Mouse (Mus musculus): ENCODE data around the gene Gpr87. TPM values are rescaled to one million over a fixed set of nuclear protein-coding genes. Genes with fewer than 3 reads are reported as not detected.

Gpr87 gene
- polyA plus RNA-seq, 1 experiment from 2014 or later, result not detected

GRCm38 (mm10) chr3:59217211-59217610 is 22.3 kb upstream of the Gpr87 start:
- Histone ChIP-seq H3K36me3 (ENCODE audit: control insufficient read depth, insufficient read depth) (no peaks in the 10 kb centered on the region), H3K9me3 (replicated peaks; ENCODE audit: control insufficient read depth, low read length) (no peaks in the 10 kb centered on the region), H3K4me3 (ENCODE audit: low read depth, low read length) (no peak overlapping the region), H3K27ac (ENCODE audit: low read length) (no peak overlapping the region), H3K4me1 (ENCODE audit: control insufficient read depth, low read depth, low read length) (no peaks in the 10 kb centered on the region), H3K4me2 (ENCODE audit: low read depth, low read length) (no peak overlapping the region), H3K27me3 (ENCODE audit: control insufficient read depth, insufficient read depth, low read depth, low read length) (no peaks in the 10 kb centered on the region), H3K9ac (ENCODE audit: low read depth, low read length) (no peak overlapping the region)
- ATAC-seq (ENCODE audit: low read depth), result no peak
- WGBS (ENCODE audit: insufficient replicate concordance), result 73% methylated on average over 10 of the region's 10 CpGs

DNA sequence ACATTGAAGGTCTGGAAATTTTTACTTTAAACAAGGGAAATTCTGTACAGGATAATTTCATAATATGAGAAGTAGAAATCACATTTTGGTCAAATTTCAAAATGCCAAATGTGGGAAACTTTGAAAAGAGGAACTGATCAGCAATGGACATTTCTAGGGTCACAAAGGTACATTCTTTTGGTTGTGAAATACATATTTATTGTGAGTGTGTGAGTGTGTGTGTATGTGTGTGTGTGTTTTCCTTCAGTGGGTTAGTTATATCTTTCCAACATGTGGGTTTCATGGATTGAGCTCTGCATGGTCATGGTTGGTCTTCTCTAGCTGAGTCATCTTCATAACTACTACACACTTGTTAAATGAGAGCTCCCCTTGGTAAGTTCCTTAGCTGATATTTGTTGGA is 17.5 kb upstream of the Gpr87 start:
- Histone ChIP-seq H3K27me3 (ENCODE audit: control insufficient read depth, insufficient read depth, low read depth, low read length) (no peaks in the 10 kb centered on the region), H3K4me2 (ENCODE audit: low read depth, low read length) (no peak overlapping the region), H3K9me3 (replicated peaks; ENCODE audit: control insufficient read depth, low read length) (no peaks in the 10 kb centered on the region), H3K27ac (ENCODE audit: low read length) (no peak overlapping the region), H3K36me3 (ENCODE audit: control insufficient read depth, insufficient read depth) (no peaks in the 10 kb centered on the region), H3K4me1 (ENCODE audit: control insufficient read depth, low read depth, low read length) (no peaks in the 10 kb centered on the region), H3K9ac (ENCODE audit: low read depth, low read length) (no peak overlapping the region), H3K4me3 (ENCODE audit: low read depth, low read length) (no peak overlapping the region)
- no peak for ATAC-seq (ENCODE audit: low read depth)

GRCm38 (mm10) chr3:59211784-59212183 is 16.9 kb upstream of the Gpr87 start:
- Histone ChIP-seq H3K9ac (ENCODE audit: low read depth, low read length) (no peak overlapping the region), H3K9me3 (replicated peaks; ENCODE audit: control insufficient read depth, low read length) (no peaks in the 10 kb centered on the region), H3K4me3 (ENCODE audit: low read depth, low read length) (no peak overlapping the region), H3K4me1 (ENCODE audit: control insufficient read depth, low read depth, low read length) (no peaks in the 10 kb centered on the region), H3K27me3 (ENCODE audit: control insufficient read depth, insufficient read depth, low read depth, low read length) (no peaks in the 10 kb centered on the region), H3K36me3 (ENCODE audit: control insufficient read depth, insufficient read depth) (no peaks in the 10 kb centered on the region), H3K27ac (ENCODE audit: low read length) (no peak overlapping the region), H3K4me2 (ENCODE audit: low read depth, low read length) (no peak overlapping the region)
- no peak for ATAC-seq (ENCODE audit: low read depth)
- WGBS (ENCODE audit: insufficient replicate concordance), result 46% methylated on average over 8 of the region's 8 CpGs

DNA sequence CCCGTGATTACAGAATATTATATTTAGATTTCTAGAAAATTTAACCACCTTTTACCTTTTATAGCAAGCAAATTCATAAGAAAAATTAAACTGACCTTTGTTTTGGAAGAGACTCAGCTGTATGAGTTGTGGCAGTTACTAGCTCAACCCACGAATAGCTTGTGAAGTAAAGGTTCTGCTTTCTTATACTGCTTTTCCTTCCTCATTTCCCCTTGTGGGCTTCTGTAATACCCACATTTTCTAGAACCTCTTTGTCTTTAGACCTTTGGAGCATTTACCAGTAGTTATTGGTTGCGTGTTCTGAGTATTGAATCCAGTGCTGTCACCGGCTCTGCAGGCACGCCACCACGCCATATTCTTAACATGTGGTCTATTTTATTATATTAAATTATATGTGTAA is 15.8 kb upstream of the Gpr87 start, which contains the start of gene P2ry13:
TSS of gene P2ry13 (minus strand) at position 156 of the 400 bp plus-strand sequence.
- Histone ChIP-seq H3K27me3 (ENCODE audit: control insufficient read depth, insufficient read depth, low read depth, low read length) (no peaks in the 10 kb centered on the region), H3K36me3 (ENCODE audit: control insufficient read depth, insufficient read depth) (no peaks in the 10 kb centered on the region), H3K4me2 (ENCODE audit: low read depth, low read length) (0 out of 2 replicates have a peak within 1 kb of the TSS, but pooled peaks have one; percentile 6), H3K9ac (ENCODE audit: low read depth, low read length) (no peak within 1 kb of the TSS), H3K4me1 (ENCODE audit: control insufficient read depth, low read depth, low read length) (no peaks in the 10 kb centered on the region), H3K27ac (ENCODE audit: low read length) (no peak within 1 kb of the TSS), H3K4me3 (ENCODE audit: low read depth, low read length) (no peak within 1 kb of the TSS), H3K9me3 (replicated peaks; ENCODE audit: control insufficient read depth, low read length) (no peaks in the 10 kb centered on the region)
- 51% methylated on average over 6 of the region's 6 CpGs for WGBS (ENCODE audit: insufficient replicate concordance)
- no peak for ATAC-seq (ENCODE audit: low read depth)

DNA sequence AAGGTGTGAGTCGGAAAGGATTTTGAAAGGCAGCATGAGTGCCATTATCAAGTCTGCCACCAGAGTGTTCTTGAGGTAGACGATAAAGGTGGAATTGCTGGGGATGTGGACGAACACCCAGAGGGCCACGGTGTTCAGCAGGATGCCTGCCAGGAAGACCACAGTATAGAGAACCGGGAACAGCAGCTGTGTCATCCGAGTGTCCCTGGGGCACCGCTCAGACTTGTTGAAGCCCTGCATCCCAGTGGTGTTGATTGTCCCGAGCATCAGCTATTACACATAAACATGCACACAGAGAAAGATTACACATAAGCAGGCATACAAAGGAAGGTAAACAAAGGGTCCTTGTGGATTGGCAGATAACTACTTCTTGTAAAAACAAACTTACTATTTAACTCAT is 15.2 kb upstream of the Gpr87 start:
- H3K4me2 ChIP-seq (ENCODE audit: low read depth, low read length), result 0 out of 2 replicates have a peak overlapping the region, but pooled peaks have one; percentile 6
- ATAC-seq (ENCODE audit: low read depth), result no peak
- WGBS (ENCODE audit: insufficient replicate concordance), result 55% methylated on average over 8 of the region's 8 CpGs
- H3K4me1 ChIP-seq (ENCODE audit: control insufficient read depth, low read depth, low read length), result no peaks in the 10 kb centered on the region
- H3K9me3 ChIP-seq (replicated peaks; ENCODE audit: control insufficient read depth, low read length), result no peaks in the 10 kb centered on the region
- no peaks in the 10 kb centered on the region for H3K36me3 ChIP-seq (ENCODE audit: control insufficient read depth, insufficient read depth)
- H3K9ac ChIP-seq (ENCODE audit: low read depth, low read length), result no peak overlapping the region
- no peaks in the 10 kb centered on the region for H3K27me3 ChIP-seq (ENCODE audit: control insufficient read depth, insufficient read depth, low read depth, low read length)
- no peak overlapping the region for H3K27ac ChIP-seq (ENCODE audit: low read length)
- no peak overlapping the region for H3K4me3 ChIP-seq (ENCODE audit: low read depth, low read length)

- Histone ChIP-seq H3K9me3 (replicated peaks; ENCODE audit: control insufficient read depth, low read length) (no peaks in the 10 kb centered on the region), H3K9ac (ENCODE audit: low read depth, low read length) (no peak overlapping the region), H3K4me3 (ENCODE audit: low read depth, low read length) (no peak overlapping the region), H3K27ac (ENCODE audit: low read length) (no peak overlapping the region), H3K4me1 (ENCODE audit: control insufficient read depth, low read depth, low read length) (peaks cover 2% of the 10 kb centered on the region; the same call in 1 of the 2 replicates), H3K27me3 (ENCODE audit: control insufficient read depth, insufficient read depth, low read depth, low read length) (no peaks in the 10 kb centered on the region), H3K36me3 (ENCODE audit: control insufficient read depth, insufficient read depth) (no peaks in the 10 kb centered on the region), H3K4me2 (ENCODE audit: low read depth, low read length) (no peak overlapping the region)
- no peak for ATAC-seq (ENCODE audit: low read depth)
- 44% methylated on average over 4 of the region's 4 CpGs for WGBS (ENCODE audit: insufficient replicate concordance)
These were observed 14.0 kb upstream of the Gpr87 start for GRCm38 (mm10) chr3:59208650-59209548.

DNA sequence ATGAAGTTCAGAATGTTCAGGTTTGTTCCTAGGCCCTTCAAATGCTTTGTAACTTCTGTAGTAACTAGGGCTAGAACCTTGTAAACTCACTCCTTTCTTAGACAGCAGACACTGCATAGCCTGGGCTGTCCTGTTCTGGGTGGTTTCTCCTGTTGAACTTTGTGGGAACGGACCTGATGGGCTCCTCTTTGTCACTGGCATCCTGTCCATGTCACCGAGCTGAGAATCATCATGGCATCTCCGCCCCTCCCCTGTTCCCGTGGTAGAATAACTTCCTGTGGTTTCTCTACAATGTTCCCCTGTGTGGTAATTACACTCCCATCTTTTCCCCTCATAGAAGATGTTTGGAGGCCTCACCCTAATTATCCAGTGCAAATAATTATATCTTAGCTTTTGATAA is 11.0 kb upstream of the Gpr87 start:
- Histone ChIP-seq H3K9ac (ENCODE audit: low read depth, low read length) (no peak overlapping the region), H3K4me3 (ENCODE audit: low read depth, low read length) (no peak overlapping the region), H3K27ac (ENCODE audit: low read length) (no peak overlapping the region), H3K4me1 (ENCODE audit: control insufficient read depth, low read depth, low read length) (peaks cover 2% of the 10 kb centered on the region; the same call in 1 of the 2 replicates), H3K36me3 (ENCODE audit: control insufficient read depth, insufficient read depth) (no peaks in the 10 kb centered on the region), H3K9me3 (replicated peaks; ENCODE audit: control insufficient read depth, low read length) (no peaks in the 10 kb centered on the region), H3K4me2 (ENCODE audit: low read depth, low read length) (no peak overlapping the region), H3K27me3 (ENCODE audit: control insufficient read depth, insufficient read depth, low read depth, low read length) (no peaks in the 10 kb centered on the region)
- 7% methylated on average over 4 of the region's 4 CpGs for WGBS (ENCODE audit: insufficient replicate concordance)
- no peak for ATAC-seq (ENCODE audit: low read depth)

- no peak for ATAC-seq (ENCODE audit: low read depth)
- Histone ChIP-seq H3K9ac (ENCODE audit: low read depth, low read length) (no peak overlapping the region), H3K4me2 (ENCODE audit: low read depth, low read length) (no peak overlapping the region), H3K27me3 (ENCODE audit: control insufficient read depth, insufficient read depth, low read depth, low read length) (no peaks in the 10 kb centered on the region), H3K4me3 (ENCODE audit: low read depth, low read length) (no peak overlapping the region), H3K27ac (ENCODE audit: low read length) (no peak overlapping the region), H3K4me1 (ENCODE audit: control insufficient read depth, low read depth, low read length) (peaks cover 2% of the 10 kb centered on the region; the same call in 1 of the 2 replicates), H3K9me3 (replicated peaks; ENCODE audit: control insufficient read depth, low read length) (no peaks in the 10 kb centered on the region), H3K36me3 (ENCODE audit: control insufficient read depth, insufficient read depth) (no peaks in the 10 kb centered on the region)
- 50% methylated on average over 11 of the region's 11 CpGs for WGBS (ENCODE audit: insufficient replicate concordance)
These were observed 10.0 kb upstream of the Gpr87 start for GRCm38 (mm10) chr3:59204719-59205503.
